Mouse (Mus musculus) right cerebral cortex, postnatal 14 days (tissue): ENCODE measurements at regions not wholly inside any gene's neighbourhood (a gene's known extent, or its start where the extent isn't known, plus 50 kb on each side); places are given as distances from the start of the nearest gene placed in this dataset.

Experiments used
- DNase-seq: peaks from one replicate; pipeline ENCODE4 v3.0.0; 2022

DNA sequence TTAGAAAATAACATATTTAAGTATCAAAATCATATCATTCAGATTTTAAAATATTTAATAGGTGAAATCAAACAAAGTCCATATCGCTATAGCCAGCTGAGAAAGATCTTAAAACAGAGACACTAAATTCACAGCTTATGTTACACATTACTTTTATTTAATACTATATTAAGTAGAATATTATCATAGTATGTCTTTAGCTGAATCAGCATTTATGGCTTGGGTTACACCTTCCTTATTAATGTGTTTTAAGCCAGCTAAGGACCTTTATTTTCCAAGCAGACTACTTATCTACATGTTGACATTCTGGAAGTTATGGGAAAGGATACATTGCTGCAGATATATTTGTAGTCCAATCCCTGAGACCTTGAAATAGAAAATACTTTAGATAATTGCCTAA, 684.9 kb upstream of the Adgrl4 start:
- no peak for DNase-seq

DNA sequence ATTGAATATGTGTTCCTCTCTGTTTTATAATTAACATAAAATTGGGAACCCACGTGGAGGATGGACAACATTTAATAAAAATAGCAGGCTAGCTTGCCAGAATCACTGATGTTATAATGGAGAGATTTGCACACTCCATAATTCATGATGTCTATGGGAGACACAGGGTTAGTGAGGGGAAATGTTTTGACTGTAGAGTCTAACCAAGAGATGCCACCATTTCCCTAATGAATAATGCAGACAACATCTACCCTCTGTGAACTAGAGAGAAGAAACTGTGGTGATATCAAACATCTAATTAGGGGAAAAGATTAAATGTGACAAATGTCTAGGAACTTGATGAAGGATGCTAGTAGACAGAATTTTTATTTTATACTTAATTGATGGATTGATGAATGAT, 677.8 kb upstream of the Adgrl4 start:
- no peak for DNase-seq

- DNase-seq, result no peak
These were observed 653.1 kb upstream of the Adgrl4 start for GRCm38 (mm10) chr3:150784576-150784975.

- no peak for DNase-seq
These were observed 619.9 kb upstream of the Adgrl4 start for GRCm38 (mm10) chr3:150817807-150818206.

- DNase-seq, result no peak
These were observed 618.3 kb upstream of the Adgrl4 start for GRCm38 (mm10) chr3:150819369-150819768.

- DNase-seq, result peak; percentile 25
These were observed 617.6 kb upstream of the Adgrl4 start for GRCm38 (mm10) chr3:150820039-150820438.

GRCm38 (mm10) chr3:150846029-150846428, 591.7 kb upstream of the Adgrl4 start:
- DNase-seq, result no peak

DNA sequence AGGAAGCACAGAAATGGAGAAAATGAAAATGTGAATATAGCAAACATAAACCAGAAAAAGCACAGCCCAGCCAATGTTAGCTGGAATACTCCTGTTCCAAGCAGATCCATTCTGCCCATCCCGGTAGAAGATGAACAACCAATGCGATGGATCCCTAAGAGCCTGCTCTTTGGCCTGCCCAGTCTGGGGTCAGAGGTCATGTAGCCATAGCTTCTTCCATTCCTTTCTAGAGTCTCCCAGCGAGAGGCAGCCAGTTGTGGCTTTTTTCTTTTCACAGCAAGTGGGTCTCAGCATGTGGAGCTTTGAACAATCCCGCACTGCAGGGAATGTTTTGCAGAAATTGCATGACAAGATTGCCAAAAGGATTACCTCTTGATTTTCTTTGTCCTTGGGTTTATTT, 585.6 kb upstream of the Adgrl4 start:
- DNase-seq, result no peak

DNA sequence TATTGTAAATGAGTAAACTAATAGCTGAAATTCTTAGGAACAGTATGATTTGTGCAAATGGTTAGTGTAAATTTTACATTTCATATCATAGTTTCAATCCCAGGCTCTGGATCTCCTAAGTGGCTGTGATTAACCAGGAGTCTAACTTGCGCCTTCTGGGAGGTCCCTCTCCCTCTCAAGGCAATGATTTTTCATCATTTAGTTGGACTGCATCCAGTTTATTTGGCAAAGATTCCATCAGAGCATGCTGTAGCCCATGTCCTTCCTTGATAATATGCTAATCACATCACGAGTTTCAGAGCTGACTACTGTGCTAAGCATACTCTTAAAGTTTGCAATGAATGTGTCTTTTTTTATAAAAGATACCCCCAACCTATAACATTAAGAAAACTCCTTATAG, 541.0 kb upstream of the Adgrl4 start:
- DNase-seq, result no peak

DNA sequence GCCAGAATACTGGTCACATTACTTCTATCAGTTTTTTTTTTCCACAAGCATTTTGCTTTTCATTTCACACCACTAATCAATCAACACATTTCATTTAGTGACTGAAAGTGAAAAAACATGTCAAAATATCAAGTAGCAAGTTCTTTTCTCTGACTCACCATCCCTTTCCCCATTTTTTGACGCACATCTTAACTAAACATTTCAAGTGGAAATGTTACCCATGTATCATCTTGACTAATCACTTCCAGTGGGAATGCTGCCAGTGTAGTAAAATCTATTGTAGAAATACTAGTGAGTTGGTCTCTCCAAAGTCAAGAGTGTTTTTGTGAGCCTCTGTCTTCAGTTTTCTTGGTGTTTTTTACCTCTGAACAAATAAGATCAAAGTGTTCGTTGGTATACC, 527.6 kb upstream of the Adgrl4 start:
- DNase-seq, result no peak

- DNase-seq, result no peak
These were observed 482.8 kb upstream of the Adgrl4 start for GRCm38 (mm10) chr3:150954897-150955296.

GRCm38 (mm10) chr3:150999652-151000051, 438.0 kb upstream of the Adgrl4 start:
- DNase-seq, result no peak

GRCm38 (mm10) chr3:151000217-151000616, 437.5 kb upstream of the Adgrl4 start:
- DNase-seq, result no peak

DNA sequence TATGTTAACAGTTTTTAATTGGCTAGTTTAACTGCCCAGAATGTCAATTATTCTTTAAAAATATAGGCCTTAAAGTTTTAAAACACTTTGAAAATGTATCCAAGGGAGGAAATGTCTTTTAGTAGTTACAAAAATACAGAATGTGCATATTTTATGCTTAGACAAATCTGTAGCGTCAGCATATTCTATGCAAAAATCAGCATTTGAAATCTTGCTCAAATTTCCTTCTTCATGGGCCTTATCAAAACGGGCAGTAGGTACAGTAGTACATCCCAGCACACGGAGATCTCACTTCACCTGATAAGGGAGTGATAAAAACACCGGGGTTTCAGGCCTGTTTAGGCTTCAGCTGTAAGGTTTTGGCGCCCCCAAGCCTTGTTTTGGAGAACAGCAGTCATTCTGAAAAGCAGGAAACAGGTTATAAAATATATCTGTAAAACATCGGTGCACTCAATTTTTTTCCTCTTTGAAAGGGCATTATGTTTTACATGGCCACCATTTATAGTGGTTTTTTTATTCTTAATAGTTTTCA, 435.7 kb upstream of the Adgrl4 start:
- DNase-seq, result peak; percentile 61

DNA sequence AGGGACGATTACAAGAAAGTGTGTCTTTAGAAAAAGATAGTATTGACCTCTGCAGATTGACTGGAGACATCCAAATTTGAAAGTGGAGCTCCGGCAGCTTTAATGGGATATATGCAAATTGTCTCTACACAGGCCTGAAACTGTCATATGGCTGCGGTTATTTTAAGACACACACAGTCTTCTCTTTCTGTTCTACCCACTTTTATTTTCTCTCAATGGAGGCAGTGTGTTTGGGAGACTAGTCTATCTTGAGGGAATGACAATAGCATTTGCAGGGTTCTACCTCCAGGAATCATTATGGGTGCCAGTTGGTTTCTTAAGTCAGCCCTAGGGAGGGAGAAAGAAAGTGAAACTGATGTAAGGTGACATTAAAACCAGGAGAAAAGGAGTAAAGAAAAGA, 434.2 kb upstream of the Adgrl4 start:
- DNase-seq, result no peak

- no peak for DNase-seq
These were observed 433.7 kb upstream of the Adgrl4 start for GRCm38 (mm10) chr3:151003990-151004389.

- no peak for DNase-seq
These were observed 417.7 kb upstream of the Adgrl4 start for GRCm38 (mm10) chr3:151020014-151020413.

DNA sequence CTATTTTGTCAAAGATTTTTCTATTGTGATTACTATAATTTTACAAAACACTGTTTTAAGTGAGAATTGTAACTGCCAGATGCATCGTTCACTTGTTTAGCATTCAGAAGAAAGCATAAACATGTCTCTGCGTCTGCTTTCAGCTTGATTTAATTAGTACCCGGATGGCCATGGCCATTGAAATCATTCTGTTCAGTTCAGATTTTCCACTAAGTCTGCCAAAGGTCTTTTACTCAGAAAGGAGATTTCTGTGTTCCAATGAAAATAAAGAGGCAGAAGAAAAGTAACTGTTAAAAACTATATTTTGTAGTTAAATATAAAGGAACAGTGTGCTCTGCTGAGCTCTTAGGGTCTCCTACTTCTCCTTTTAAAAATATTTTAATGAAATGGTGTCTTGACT, 380.2 kb upstream of the Adgrl4 start:
- no peak for DNase-seq

DNA sequence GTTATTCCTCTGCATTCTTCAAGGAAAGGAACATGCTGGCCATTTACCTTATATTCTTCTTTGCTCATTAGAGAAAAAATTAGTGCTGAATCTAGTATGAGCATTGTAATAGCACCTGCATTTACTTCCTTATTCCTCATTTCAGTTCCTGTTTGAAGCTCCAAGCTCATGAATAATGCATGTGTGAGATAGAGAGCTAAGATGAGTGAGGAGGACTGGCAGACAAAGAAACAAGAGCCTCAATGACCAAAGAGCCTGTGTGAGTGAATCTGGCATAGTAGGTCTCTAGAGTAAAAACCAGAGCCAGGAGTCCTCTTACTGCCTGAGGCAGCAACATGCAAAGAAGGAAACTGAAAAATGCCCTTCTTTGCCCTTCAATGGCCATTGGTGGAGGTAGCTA, 365.4 kb upstream of the Adgrl4 start:
- DNase-seq, result no peak

DNA sequence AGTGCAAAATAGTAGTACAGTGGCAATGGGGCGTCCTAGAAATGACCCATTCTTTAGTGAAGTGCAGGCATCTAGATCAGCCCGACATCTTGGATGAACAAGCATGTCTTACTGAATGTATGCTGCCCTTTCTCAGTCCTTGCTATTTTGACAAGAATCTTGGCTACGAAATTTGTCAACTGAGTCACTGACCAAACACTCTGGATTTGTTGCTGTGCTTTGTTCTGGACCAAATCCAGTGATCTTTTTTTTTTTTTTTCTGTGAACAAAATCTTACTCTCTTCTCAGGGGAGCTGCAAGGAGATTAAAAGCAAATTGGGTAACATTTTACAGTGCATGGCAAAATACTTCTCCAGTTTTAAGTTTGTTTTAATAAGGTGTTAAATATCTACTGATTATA, 320.9 kb upstream of the Adgrl4 start:
- no peak for DNase-seq

- DNase-seq, result no peak
These were observed 320.1 kb upstream of the Adgrl4 start for GRCm38 (mm10) chr3:151117583-151118041.

DNA sequence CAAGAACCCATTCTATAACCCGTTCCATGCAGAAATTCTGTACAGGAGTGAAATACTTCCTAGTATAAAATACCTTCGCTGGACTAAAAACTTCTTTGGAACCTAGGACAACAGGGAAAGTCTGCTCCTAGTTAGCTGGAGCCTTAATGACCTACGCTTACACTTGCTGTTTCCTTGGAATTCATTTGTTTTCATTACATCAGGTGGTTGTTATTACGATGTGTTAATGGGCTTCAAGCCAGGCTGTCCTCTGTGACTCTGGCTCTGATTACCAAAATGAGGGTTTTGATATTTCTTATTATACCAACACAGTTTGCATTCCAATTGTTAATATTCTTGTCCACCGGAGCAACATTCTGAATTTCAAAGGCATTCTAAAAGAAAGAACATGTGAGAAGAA, 313.6 kb upstream of the Adgrl4 start:
- DNase-seq, result no peak

DNA sequence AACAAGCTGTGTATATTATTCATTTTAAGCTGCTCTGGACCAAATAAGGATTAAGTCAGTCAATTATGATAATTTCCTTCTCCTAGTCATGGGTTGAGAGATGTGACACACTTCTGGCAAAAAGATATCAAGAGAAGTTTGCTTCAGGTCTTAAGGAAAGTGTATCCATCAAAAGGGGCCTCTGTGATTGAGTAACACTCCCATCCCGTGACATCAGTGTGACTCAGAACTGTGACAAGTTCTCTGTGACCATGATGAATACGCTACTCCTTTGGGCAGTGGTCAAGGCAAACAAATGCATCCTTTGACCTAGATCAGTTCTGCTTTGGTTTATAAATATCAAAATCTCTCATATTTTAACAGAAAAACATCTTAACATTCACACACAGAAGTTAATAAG, 290.8 kb upstream of the Adgrl4 start:
- no peak for DNase-seq

DNA sequence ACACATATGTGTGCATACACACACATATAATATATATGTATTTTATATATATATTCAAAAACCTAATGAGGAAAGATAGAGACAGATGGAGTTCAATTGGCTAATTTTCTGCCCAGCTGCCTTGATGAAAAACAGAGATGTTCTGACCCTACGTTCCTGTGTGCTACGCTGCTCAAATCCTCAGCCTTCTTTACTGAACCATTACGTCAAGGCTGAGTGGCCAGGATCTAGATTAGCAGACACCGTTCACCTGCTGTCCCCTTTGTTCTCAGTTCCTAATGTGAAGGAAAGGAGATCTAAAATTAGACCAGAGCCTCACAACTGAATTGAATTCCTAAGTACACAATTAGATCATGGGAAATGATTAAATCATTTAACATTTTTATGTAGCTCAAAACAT, 284.3 kb upstream of the Adgrl4 start:
- no peak for DNase-seq

DNA sequence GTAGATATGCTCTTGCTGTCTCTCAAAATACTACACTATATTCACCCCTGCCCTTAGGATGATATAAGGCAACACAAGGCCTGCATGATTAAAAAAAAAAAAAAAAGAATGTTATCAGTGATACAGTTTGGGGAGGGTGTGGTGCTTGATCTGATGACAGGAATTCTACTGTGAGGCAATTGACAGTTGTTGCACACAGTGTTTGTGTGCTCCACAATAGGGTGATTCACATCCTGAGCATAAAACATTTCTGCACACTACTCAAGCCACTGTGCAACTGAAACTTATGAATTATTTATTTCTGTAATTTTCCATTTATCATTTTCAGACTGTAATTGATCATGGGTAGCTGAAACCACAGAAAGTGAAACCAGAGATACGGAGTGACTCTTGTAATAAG, 277.2 kb upstream of the Adgrl4 start:
- no peak for DNase-seq

- no peak for DNase-seq
These were observed 255.6 kb upstream of the Adgrl4 start for GRCm38 (mm10) chr3:151182132-151182531.
